Mouse (Mus musculus) olfactory bulb, adult 2 months (tissue): ENCODE results near the gene Man1c1.

Experiments used
- CTCF ChIP-seq: fragments of 200-500 bp; IDR thresholded peaks from 2 replicates; pipeline ENCODE4 v1.5.1; 2012; ENCODE audit warnings: low read depth, mild to moderate bottlenecking, low read length, moderate library complexity; ENCODE audit not compliant: insufficient read depth
- POLR2A ChIP-seq: fragments of 200-500 bp; IDR thresholded peaks from 2 replicates; pipeline ENCODE4 v1.6.1; 2012; ENCODE audit warnings: mild to moderate bottlenecking, low read depth, low read length, moderate library complexity; ENCODE audit not compliant: insufficient read depth

DNA sequence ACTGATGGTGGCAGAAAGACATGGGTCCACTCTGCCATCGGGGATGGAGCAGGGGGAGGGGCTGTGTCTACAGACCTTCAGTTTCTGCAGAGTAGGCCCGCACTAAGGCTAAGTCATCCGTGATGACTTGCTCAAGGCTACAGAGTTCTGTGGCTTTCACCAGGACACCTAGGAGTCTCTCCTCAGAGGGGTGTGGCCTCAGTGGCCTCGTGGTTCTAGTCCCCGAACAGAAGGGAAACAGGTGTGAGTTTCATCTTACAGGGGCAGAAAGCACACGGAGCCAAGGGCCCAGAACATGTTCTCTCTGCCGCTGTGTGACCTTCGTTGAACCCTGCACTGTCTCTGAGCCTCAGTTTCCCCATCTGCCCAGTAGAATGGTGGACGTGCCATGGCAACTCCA, 115.8 kb downstream of the Man1c1 start:
- TF ChIP-seq POLR2A (no peak), CTCF (no peak)
